Mouse (Mus musculus): ENCODE measurements around the gene St6gal1.

St6gal1 gene

GRCm38 (mm10) chr16:23223871-23224469, 570 bp upstream of the St6gal1 start:
- DNase-seq = peak in 1 of 2 experiments; percentile 12

GRCm38 (mm10) chr16:23225069-23225721, 655 bp downstream of the St6gal1 start:
- peak; percentile 31 to 43 for DNase-seq

GRCm38 (mm10) chr16:23225821-23226600, 1.5 kb downstream of the St6gal1 start:
- peak; percentile 47 to 54 for DNase-seq

- peak; percentile 15 to 22 for DNase-seq
Measured at GRCm38 (mm10) chr16:23226601-23227351, 2.2 kb downstream of the St6gal1 start.

GRCm38 (mm10) chr16:23227851-23228250, 3.3 kb downstream of the St6gal1 start:
- DNase-seq = no peak

DNA sequence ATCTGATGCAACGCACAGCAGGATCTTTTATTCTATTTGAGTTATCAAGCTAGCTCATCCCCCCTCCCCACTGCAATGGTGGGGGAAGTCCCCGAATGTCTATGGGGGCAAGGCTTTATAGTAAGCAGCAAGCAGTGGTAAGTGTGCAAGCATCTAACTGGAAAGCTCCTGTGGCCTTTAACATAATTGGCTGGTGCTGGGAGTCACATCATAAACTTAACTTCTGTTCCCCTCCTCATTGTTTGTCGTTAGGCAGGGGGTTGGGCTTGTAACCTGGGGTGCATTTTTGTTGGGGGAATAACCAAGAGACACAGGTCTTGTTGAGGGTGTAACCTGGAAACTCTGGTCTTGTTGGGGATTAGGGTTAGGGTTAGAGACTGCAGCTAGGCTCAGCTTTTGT, 3.9 kb downstream of the St6gal1 start:
- DNase-seq = no peak

DNA sequence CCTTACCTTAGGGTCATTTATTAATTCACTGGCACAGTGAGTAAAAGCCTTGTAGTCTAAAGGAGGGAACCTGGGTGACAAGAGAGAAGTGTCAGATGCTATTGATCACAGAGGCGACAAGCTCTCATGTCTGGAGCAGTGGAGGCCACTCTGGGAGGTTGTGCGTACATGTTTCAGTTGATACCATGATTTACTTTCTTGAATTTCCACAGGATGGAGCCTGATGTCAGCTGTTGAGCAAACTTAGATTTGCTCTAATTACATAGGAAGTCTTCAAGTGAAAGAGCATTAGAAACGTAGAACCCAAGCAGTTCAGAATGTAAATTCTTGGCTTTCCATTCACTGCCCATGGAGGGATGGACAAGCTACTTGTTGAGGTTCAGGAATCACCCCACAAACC, 5.4 kb downstream of the St6gal1 start:
- DNase-seq = no peak

DNA sequence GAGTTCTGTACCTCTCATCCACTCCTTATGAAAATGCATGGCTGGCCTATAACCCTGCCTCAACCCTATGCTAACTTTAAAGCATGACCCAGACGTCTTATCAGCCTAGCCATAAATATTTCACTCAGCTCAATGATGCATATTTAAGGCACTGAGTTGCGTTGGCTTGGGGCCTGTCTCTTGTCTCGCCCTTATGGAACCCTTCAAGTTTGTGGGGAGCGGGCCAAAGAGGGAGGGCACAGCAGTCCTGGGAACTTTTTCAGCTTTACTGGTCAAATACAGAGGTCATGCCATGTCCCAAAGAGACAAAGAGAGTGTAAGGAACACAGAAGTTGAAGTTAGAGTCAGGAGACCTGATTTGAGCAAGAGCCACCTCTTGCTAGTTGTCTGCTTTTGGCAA, 6.6 kb downstream of the St6gal1 start:
- DNase-seq = no peak

DNA sequence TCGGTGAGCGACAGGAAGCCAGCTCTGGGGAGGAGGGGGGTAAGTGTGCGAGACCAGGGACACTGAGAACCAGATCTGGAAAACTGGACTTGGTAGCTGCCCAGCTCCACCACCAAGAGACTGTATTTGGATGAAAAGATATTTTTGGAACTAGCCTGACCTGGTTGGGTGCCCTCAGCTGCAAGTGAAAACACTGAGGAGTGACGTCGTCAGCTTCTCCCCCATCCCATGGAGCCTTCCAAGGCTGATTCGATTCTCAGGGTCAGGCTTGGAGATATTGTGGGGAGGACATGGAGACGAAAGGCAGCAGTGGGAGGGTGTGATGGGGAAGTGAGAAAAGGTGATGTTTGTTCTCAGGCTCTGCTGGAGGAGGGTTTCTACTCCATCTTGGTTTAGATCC, 8.2 kb downstream of the St6gal1 start:
- DNase-seq = no peak

DNA sequence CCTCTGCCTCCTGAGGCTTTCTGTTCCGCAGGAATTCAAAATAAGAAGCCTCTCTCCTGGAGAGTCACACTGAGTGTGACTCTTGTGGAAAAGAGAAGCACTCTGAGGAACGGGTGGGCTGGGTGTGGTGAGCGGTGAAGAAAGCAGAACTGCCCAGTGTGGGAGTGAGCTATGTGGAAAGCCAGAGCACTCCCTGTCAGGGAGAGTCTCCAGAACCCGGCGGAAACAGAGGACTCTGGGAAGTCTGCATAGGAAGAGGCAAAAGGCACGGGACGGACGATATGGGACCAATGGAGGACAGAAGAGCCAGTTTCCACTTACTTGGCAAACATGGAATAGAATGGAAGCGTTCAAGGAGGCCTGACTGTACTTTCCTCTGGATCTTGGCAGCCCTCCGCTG, 9.0 kb downstream of the St6gal1 start:
- DNase-seq = no peak

DNA sequence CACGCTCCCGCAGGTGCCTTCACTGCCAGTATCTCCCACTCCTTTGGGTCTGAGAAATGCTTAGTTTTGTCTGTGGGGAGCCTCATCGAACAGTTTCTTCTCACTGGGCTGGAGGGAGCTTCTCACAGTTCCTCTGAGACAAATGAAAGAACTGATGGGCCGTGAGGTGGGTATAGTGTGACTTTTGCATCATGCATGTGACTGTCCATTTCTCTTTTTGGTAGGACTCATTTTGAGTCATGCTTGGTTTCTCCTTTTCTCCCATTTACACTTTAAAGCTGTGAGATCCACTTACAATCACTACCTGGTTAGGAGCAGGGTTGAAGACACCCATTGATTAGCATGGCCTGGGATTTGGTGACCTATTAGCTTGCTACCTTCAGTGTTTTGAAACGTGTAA, 10.0 kb downstream of the St6gal1 start:
- DNase-seq = no peak

DNA sequence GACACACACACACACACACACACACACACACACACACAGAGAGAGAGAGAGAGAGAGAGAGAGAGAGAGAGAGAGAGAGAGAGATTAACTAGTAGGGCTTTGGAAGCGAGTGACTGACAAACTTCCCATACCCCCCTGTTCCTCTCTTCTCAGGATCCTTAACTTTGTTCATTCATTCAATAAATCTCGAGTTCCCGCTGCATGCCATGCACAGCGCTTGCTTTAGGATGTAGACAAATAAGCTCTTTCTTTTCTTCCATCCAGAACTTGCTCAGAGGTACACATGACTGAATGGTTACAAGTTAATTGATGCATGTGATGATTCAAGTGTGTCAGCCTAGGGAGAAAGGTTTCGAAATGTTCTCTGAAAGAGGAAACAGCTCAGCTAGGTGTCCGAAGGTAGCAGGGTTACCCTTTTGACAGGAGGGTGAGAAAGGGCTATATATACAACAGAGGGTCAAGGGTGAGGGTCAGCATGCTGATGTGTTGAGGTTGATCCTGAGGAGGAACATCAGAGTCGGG, 10.7 kb downstream of the St6gal1 start:
- no peak for DNase-seq

DNA sequence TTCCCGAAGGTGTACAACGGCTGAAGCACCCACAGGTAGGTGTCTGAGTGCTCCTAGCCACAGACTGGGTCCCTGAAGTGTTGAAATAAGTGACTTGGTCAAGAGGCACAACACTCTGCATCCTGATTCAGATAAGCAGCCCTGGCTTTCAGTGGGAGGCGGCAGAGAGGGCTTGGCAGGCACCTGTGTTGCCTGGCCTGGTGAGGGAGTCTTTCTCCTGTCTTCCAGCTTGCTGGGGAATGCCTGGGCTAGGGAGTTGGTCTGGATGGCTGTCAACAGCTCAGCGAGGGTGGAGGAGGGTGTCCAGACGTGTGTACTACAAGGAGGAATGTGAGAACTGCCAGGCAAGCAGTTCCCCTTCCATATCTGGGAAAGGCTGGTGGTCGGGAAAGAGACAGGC, 15.0 kb downstream of the St6gal1 start:
- no peak for DNase-seq

DNA sequence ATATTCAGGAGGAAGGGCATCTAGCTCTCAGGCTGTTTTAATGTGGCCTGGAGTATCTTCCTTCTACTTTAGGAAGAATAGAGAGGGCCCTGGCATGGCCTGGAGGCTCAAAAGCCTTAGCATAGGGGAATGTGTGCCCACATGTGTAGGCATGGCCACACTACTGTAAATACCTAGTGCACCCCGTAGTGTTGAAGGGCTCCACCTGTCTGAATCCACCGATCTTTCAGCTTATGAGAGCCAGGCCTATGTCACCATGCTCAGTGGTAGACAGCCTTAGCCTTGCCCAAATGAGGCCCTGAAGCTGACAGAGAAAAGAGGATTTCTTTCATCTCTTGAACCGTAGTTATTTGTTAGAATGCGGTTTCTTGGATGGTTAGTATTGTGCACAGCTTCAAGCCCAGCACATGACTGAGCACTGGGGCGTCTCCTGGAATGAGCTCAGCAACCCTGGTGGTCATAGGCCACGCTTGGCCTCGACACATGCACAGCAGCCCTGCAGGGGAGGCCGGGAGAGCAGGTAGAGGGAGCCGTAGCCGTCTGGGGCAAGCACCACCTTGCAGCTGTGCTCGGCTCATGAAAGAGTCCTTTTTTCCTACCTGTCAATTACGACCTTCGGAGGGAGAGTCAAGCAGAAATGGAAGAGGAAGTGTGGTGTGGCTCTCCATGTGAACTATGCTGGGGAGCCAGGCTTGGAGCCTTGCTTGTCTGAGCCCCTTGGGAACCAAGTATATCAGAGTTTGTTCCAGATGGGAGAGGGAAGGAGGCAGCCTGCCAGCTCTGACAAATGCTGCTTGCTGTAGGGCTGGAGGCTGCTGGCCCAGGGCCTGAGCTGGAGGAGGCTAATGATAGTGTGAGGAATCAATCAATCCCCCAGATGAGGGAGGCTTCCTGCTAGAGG, 15.8 kb downstream of the St6gal1 start:
- peak in 1 of 2 experiments; percentile 57 for DNase-seq

DNA sequence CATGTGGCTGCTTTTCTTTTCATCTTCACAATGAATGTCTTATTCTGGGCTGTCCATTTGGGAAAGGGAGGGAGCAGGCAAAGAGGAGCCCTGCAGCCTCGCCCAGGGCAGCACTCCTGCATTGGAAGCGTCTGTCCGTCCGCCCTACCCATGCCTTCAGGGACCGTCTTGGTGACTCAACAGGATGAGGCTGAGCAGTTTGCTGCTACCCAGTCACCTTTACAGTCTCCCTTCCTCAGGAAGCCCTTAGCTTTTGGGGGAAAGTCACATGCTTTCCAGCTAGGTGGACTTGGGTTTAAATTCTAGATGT, 16.4 kb downstream of the St6gal1 start:
- no peak for DNase-seq

DNA sequence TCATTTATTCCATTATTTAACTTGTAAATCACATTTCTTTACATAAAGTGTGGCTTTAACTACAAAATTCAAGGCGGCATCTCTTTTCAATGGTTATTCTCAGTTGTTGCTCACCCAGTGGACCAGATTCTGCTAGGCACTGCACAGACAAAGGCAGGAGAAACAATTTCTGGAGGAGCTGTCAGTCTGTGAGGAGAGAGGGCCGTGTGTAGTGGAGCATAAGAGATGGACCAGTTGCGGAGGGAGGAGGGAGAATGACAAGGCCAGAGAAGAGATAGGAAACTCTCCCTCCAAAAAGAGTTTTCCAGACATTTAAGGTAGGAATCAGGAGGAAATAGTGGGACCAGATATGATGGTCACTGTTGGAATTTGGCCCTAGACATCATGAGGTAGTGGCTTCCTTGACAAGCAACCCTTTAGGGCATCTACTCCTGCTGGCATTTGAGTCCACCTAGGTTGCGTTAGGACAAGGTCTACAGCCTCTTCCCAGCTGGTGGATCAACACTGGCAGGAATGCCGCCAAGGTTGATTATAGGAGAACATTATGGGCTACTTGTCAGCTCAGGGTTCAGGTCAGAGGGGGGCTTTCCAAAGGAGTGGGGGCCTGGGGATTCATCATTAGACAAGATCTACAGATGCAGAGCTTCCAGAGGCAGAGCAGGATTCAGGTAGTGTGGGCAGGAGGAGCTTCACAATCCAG, 19.3 kb downstream of the St6gal1 start:
- DNase-seq = no peak

- DNase-seq = no peak
Measured at GRCm38 (mm10) chr16:23244486-23244885, 19.9 kb downstream of the St6gal1 start.

- DNase-seq = no peak
Measured at GRCm38 (mm10) chr16:23249285-23249684, 24.7 kb downstream of the St6gal1 start.

DNA sequence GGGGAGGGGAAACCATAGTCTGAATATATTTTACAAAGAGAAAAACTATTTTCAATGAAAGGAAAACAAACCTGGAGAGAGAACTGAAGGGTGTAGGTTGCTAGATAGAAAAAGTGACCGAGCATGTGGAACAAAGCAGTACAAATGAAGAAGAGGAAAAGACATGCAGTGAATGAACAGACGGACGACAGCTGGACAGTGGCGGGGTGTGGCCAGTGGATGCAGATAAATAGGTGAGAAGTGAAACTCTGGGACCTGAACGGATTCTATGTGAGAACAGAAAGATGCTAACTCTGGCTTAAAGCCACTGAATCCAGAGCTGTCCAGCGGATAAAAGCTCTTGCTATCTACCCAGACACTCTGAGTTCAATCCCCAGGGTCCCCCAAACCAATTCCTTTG, 25.2 kb downstream of the St6gal1 start:
- DNase-seq = no peak

- DNase-seq = no peak
Measured at GRCm38 (mm10) chr16:23250556-23251444, 26.3 kb downstream of the St6gal1 start.

DNA sequence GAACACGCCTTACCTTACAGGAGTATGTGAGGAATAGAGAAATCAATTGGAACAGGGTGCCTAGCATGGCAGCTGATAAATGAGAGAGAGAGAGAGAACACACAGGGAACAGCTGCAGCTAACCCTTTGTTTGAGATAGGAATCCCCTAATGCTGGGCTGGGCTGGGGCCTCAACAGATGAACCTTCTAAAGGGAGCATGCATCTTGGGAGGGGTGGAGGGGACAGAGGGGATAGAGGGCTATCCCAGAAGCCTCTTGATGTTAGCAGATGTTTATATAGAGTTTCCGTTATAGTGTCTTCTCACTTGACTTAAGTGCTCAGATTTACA, 26.9 kb downstream of the St6gal1 start:
- DNase-seq = no peak
